In genomic region chr14:120352136-120352843, GRCm38 (mm10) we compare ENCODE assay signal across 13 mouse cellular contexts.
DNase-seq lines count a peak whose midpoint lies in the region; ATAC-seq lines count a peak whose summit lies in the region.
"Had no signal": no experiment of that assay in that cellular context is flagged by ENCODE, and none has a peak within 500 bp of the region (broad histone marks: within the 10 kb centered on the region; RNA-seq: fewer than 3 reads in every experiment).

No protein-coding gene starts in this region.

- H3K27me3 ChIP-seq in embryonic facial prominence, embryonic 12.5 days, result no peaks in the 10 kb centered on the region
- no peaks in the 10 kb centered on the region for H3K27me3 ChIP-seq in embryonic facial prominence, embryonic 10.5 days (replicated peaks; ENCODE audit: low read depth, poor library complexity, severe bottlenecking)
- H3K27me3 ChIP-seq in kidney, embryonic 16.5 days (ENCODE audit: insufficient read depth, low read length), result no peaks in the 10 kb centered on the region
- H3K27me3 ChIP-seq in liver, embryonic 13.5 days, result no peaks in the 10 kb centered on the region

- WGBS in embryonic facial prominence, embryonic 12.5 days, result 56% methylated on average over 14 of the region's 14 CpGs
- WGBS in embryonic facial prominence, embryonic 10.5 days, result 78% methylated on average over 14 of the region's 14 CpGs
- WGBS in kidney, embryonic 16.5 days, result 51% methylated on average over 14 of the region's 14 CpGs
- 18% methylated on average over 14 of the region's 14 CpGs for WGBS in liver, embryonic 13.5 days (ENCODE audit: insufficient replicate concordance)

- no peak for DNase-seq in embryonic facial prominence, embryonic 10.5 days (ENCODE audit: low spot score)
- no peak for DNase-seq in kidney, postnatal 36 days
- DNase-seq in liver, embryonic 13.5 days, result no peak
- DNase-seq in cerebellum, postnatal 4 days (ENCODE audit: low spot score in 2 of 2), result no peak
- no peak for DNase-seq in adrenal gland, postnatal 10 days
- DNase-seq: forebrain, postnatal 0 days; right cerebral cortex, postnatal 4 days had no signal

- H3K27ac ChIP-seq in embryonic facial prominence, embryonic 12.5 days, result peak overlapping the region; percentile 90
- no peak overlapping the region for H3K27ac ChIP-seq in embryonic facial prominence, embryonic 10.5 days (replicated peaks)
- H3K27ac ChIP-seq in kidney, embryonic 16.5 days (ENCODE audit: low read length), result peak overlapping the region; percentile 80
- H3K27ac ChIP-seq in brown adipose tissue, adult 24 weeks (replicated peaks; ENCODE audit: low read depth, low read length), result peak overlapping the region; percentile 86
- H3K27ac ChIP-seq in liver, embryonic 13.5 days, result peak overlapping the region; percentile 39; the same call in 1 of the 2 replicates
- H3K27ac ChIP-seq: hindbrain, embryonic 10.5 days; midbrain, embryonic 13.5 days had no signal

- no peaks in the 10 kb centered on the region; the same call in 1 of the 2 replicates for H3K9me3 ChIP-seq in embryonic facial prominence, embryonic 12.5 days
- H3K9me3 ChIP-seq in embryonic facial prominence, embryonic 10.5 days, result peaks cover 3% of the 10 kb centered on the region; the same call in 1 of the 2 replicates
- no peaks in the 10 kb centered on the region; the same call in 1 of the 2 replicates for H3K9me3 ChIP-seq in kidney, embryonic 16.5 days (ENCODE audit: low read length)
- H3K9me3 ChIP-seq in liver, embryonic 13.5 days (replicated peaks), result no peaks in the 10 kb centered on the region
- H3K9me3 ChIP-seq: hindbrain, embryonic 10.5 days had no signal

- no peak for ATAC-seq in embryonic facial prominence, embryonic 12.5 days (ENCODE audit: insufficient number of reproducible peaks, insufficient read depth, low FRiP score, low TSS enrichment)
- no peak for ATAC-seq in kidney, embryonic 16.5 days (ENCODE audit: low FRiP score, low TSS enrichment)
- no peak for ATAC-seq in liver, embryonic 13.5 days (ENCODE audit: low read depth)
- ATAC-seq: activated CD4-positive, CD25-positive, alpha-beta regulatory T cell, adult 4 months; forebrain, postnatal 0 days; midbrain, embryonic 13.5 days had no signal

- H3K36me3 ChIP-seq in embryonic facial prominence, embryonic 12.5 days, result peaks cover 11% of the 10 kb centered on the region; the same call in 1 of the 2 replicates
- H3K36me3 ChIP-seq in embryonic facial prominence, embryonic 10.5 days (replicated peaks), result peaks cover 27% of the 10 kb centered on the region
- peaks cover 3% of the 10 kb centered on the region; the same call in 1 of the 2 replicates for H3K36me3 ChIP-seq in kidney, embryonic 16.5 days (ENCODE audit: insufficient read depth, low read length)
- no peaks in the 10 kb centered on the region for H3K36me3 ChIP-seq in liver, embryonic 13.5 days
- H3K36me3 ChIP-seq: midbrain, embryonic 13.5 days had no signal

- no peak overlapping the region for H3K4me2 ChIP-seq in embryonic facial prominence, embryonic 12.5 days (replicated peaks)
- peak overlapping the region; percentile 34; the same call in 1 of the 2 replicates for H3K4me2 ChIP-seq in kidney, embryonic 16.5 days (replicated peaks; ENCODE audit: low read depth, low read length)
- H3K4me2 ChIP-seq in liver, embryonic 13.5 days, result peak overlapping the region; percentile 32
- H3K4me2 ChIP-seq: midbrain, embryonic 13.5 days had no signal

- no peak overlapping the region for H3K4me3 ChIP-seq in embryonic facial prominence, embryonic 12.5 days
- no peak overlapping the region for H3K4me3 ChIP-seq in embryonic facial prominence, embryonic 10.5 days
- no peak overlapping the region for H3K4me3 ChIP-seq in kidney, embryonic 16.5 days (ENCODE audit: low read length)
- H3K4me3 ChIP-seq in brown adipose tissue, adult 24 weeks (ENCODE audit: insufficient read depth, low read depth, low read length), result no peak overlapping the region
- no peak overlapping the region for H3K4me3 ChIP-seq in liver, embryonic 13.5 days (replicated peaks)
- H3K4me3 ChIP-seq: hindbrain, embryonic 10.5 days; midbrain, embryonic 13.5 days had no signal

- H3K9ac ChIP-seq in embryonic facial prominence, embryonic 12.5 days, result no peak overlapping the region
- no peak overlapping the region for H3K9ac ChIP-seq in kidney, embryonic 16.5 days (replicated peaks; ENCODE audit: low read length)
- H3K9ac ChIP-seq in liver, embryonic 13.5 days, result no peak overlapping the region
- H3K9ac ChIP-seq: forebrain, postnatal 0 days; midbrain, embryonic 13.5 days had no signal

- H3K4me1 ChIP-seq in embryonic facial prominence, embryonic 12.5 days, result peaks cover 59% of the 10 kb centered on the region
- H3K4me1 ChIP-seq in embryonic facial prominence, embryonic 10.5 days, result peaks cover 55% of the 10 kb centered on the region
- H3K4me1 ChIP-seq in kidney, embryonic 16.5 days (ENCODE audit: insufficient read depth, low read length), result peaks cover 43% of the 10 kb centered on the region
- H3K4me1 ChIP-seq in brown adipose tissue, adult 24 weeks (ENCODE audit: control insufficient read depth, insufficient read depth, insufficient read length, low read length), result peaks cover 55% of the 10 kb centered on the region
- peaks cover 35% of the 10 kb centered on the region for H3K4me1 ChIP-seq in liver, embryonic 13.5 days (replicated peaks)
